Mouse (Mus musculus): ENCODE measurements at regions not wholly inside any gene's neighbourhood (a gene's known extent, or its start where the extent isn't known, plus 50 kb on each side); places are given as distances from the start of the nearest gene placed in this dataset.

DNA sequence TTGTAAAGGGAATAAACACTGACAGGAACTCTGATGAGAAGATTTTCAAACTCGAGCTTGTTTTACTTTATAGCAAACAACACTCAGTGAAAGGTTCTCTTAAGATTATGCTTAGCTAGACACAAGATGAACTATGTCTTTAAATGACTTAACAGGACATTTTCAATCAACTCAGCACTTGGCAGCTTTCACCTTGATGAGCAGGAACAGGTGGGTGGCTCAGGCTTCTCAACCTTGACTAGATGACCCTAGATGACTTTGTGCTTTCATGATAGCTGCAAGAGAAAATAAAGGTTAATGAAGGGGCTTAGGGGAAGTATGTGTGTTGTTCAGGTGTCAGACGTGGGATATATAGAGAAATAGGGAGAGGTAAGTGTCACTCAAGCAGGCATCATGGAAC, 728.1 kb upstream of the 4930444P10Rik start:
- Histone ChIP-seq H3K27ac (ENCODE audit: low read depth) (no peak overlapping the region), H3K9ac (replicated peaks; ENCODE audit: low read depth, low read length) (no peak overlapping the region)

DNA sequence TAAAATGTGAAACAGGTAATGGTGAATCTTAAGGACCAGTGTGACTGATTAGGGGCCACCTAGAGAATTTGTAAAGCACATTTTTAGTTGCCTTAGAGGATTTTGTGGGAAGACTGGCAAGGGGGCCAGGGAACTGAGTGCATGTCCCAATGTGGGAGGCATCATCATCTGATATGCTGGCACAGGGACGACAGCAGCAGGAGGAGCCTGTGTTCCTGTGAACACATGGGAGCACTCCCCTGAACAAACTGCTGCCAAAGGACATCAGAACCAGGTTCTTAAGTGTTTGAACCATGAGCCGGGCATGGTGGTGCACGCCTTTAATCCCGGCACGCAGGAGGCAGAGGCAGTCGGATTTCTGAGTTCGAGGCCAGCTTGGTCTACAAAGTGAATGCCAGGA, 723.4 kb upstream of the 4930444P10Rik start:
- DNase-seq (ENCODE audit: low spot score) (no peak), ATAC-seq (ENCODE audit: insufficient read depth, low read depth) (no peak)
- whole genome bisulfite sequencing = 86% methylated on average over 7 of the region's 7 CpGs
- H3K4me3 ChIP-seq (ENCODE audit: low read depth, low read length) = no peak overlapping the region
- H3K36me3 ChIP-seq (replicated peaks; ENCODE audit: control insufficient read depth, insufficient read depth, low read length) = no peaks in the 10 kb centered on the region
- TF ChIP-seq CTCF (IDR thresholded peaks at IDR 0.05; ENCODE audit: low read depth) = no peak
- H3K4me2 ChIP-seq (ENCODE audit: low read depth, low read length) = no peak overlapping the region
- no peaks in the 10 kb centered on the region for H3K4me1 ChIP-seq (ENCODE audit: control insufficient read depth, insufficient read depth)
- no peaks in the 10 kb centered on the region for H3K9me3 ChIP-seq (replicated peaks; ENCODE audit: control insufficient read depth, low read length)
- H3K27ac ChIP-seq (ENCODE audit: low read depth) = no peak overlapping the region
- no peak overlapping the region for H3K9ac ChIP-seq (replicated peaks; ENCODE audit: low read depth, low read length)
- no peaks in the 10 kb centered on the region for H3K27me3 ChIP-seq (ENCODE audit: control insufficient read depth, insufficient read depth, low read length)

More for the DNA sequence above, 728.1 kb upstream of the 4930444P10Rik start:
- Histone ChIP-seq H3K36me3 (replicated peaks; ENCODE audit: control insufficient read depth, insufficient read depth, low read length) (no peaks in the 10 kb centered on the region), H3K9me3 (replicated peaks; ENCODE audit: control insufficient read depth, low read length) (no peaks in the 10 kb centered on the region), H3K4me3 (ENCODE audit: low read depth, low read length) (no peak overlapping the region), H3K4me1 (ENCODE audit: control insufficient read depth, insufficient read depth) (no peaks in the 10 kb centered on the region), H3K27me3 (ENCODE audit: control insufficient read depth, insufficient read depth, low read length) (no peaks in the 10 kb centered on the region), H3K4me2 (ENCODE audit: low read depth, low read length) (no peak overlapping the region)
- TF ChIP-seq CTCF (IDR thresholded peaks at IDR 0.05; ENCODE audit: low read depth) (no peak), EP300 (IDR thresholded peaks at IDR 0.05; ENCODE audit: low read depth) (no peak)
- ATAC-seq (ENCODE audit: insufficient read depth, low read depth) (no peak), DNase-seq (ENCODE audit: low spot score) (no peak)
- 51% methylated on average over 2 of the region's 2 CpGs for WGBS

DNA sequence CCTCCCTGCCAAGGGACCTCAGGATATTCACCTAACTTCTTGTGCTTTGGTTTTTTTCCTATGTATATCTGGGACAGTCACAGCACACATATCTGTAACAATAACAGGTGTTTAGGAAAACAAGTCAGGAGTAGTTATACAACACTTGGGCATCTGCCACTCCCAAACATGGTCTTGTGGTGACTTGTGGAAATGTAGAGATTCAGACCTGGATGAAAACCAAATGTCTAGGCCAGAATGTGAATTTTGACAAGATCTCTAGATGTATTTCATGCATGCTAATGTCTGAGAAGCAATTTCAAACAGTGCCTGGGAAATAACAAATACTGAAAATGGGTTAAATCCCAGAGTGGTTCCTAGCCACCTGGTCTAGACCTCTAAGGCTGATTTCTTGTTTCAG, 722.6 kb upstream of the 4930444P10Rik start:
- H3K4me1 ChIP-seq (ENCODE audit: control insufficient read depth, insufficient read depth) = no peaks in the 10 kb centered on the region
- no peaks in the 10 kb centered on the region for H3K9me3 ChIP-seq (replicated peaks; ENCODE audit: control insufficient read depth, low read length)
- no peaks in the 10 kb centered on the region for H3K36me3 ChIP-seq (replicated peaks; ENCODE audit: control insufficient read depth, insufficient read depth, low read length)
- H3K4me3 ChIP-seq (ENCODE audit: low read depth, low read length) = no peak overlapping the region
- H3K27ac ChIP-seq (ENCODE audit: low read depth) = no peak overlapping the region
- DNase-seq (ENCODE audit: low spot score) = no peak
- H3K9ac ChIP-seq (replicated peaks; ENCODE audit: low read depth, low read length) = no peak overlapping the region
- no peak overlapping the region for H3K4me2 ChIP-seq (ENCODE audit: low read depth, low read length)
- no peaks in the 10 kb centered on the region for H3K27me3 ChIP-seq (ENCODE audit: control insufficient read depth, insufficient read depth, low read length)
- TF ChIP-seq CTCF (IDR thresholded peaks at IDR 0.05; ENCODE audit: low read depth) (no peak), EP300 (IDR thresholded peaks at IDR 0.05; ENCODE audit: low read depth) (no peak)
- no peak for ATAC-seq (ENCODE audit: insufficient read depth, low read depth)

DNA sequence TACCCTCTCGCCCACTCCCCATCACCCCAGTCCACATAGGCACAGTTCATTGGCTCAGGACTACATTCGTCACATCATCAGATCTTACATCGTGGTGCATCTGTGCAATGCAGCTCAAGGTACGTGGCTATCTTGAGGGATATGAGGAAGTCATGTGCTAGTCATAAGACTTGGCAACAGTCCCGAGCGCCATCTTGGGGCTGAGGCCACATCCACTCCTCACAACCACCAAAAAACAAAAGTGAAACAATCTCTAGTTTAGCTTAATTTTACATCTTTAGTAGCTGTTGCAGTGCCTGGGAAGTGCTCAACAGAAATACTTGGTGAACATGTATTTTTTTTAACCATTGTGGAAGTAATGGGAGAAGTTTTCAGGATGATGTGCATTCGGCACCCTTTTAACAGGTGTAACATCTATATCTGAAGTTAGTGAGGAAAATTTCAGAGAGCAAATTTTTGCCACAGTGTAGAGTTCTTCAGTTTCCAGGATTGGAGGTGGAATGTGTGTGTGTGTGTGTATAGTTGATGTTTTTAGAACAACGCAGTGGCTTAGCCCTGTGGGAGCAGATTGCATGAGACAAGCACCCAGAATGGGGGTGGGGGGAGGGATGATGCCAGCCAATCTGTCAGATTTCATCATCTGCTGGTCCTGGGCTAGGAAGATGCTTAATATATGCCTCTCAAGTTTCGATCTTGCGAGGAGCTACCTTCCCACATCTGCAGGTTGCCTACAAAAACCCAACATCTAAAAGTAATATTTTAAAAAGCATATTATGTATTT, 716.4 kb upstream of the 4930444P10Rik start:
- no peak for ATAC-seq (ENCODE audit: insufficient read depth, low read depth)
- 81% methylated on average over 10 of the region's 10 CpGs for WGBS
- no peaks in the 10 kb centered on the region for H3K4me1 ChIP-seq (ENCODE audit: control insufficient read depth, insufficient read depth)

DNA sequence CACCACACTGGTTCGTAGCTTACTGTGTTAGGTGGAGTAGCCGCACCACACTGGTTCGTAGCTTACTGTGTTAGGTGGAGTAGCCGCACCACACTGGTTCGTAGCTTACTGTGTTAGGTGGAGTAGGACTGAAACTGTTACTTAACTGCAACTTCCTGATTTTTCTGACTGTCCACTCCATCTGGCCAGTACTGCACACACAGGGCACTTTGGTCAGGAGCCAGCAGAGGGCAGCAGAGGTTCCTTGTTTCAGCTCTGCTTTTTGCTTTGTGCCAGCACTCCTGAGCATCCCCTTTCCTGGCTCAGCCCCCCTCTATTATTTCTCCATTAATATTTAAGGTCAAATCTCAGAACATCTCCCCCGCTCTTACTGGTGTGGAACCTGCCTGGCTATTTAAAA, 705.2 kb upstream of the 4930444P10Rik start:
- 61% methylated on average over 6 of the region's 6 CpGs for WGBS
- 0 out of 2 replicates have a peak, but pooled peaks have one; percentile 17 for ATAC-seq (ENCODE audit: insufficient read depth, low read depth)

More for the DNA sequence above, 716.4 kb upstream of the 4930444P10Rik start:
- Histone ChIP-seq H3K27ac (ENCODE audit: low read depth) (no peak overlapping the region), H3K27me3 (ENCODE audit: control insufficient read depth, insufficient read depth, low read length) (no peaks in the 10 kb centered on the region), H3K4me2 (ENCODE audit: low read depth, low read length) (no peak overlapping the region), H3K36me3 (replicated peaks; ENCODE audit: control insufficient read depth, insufficient read depth, low read length) (no peaks in the 10 kb centered on the region), H3K9me3 (replicated peaks; ENCODE audit: control insufficient read depth, low read length) (no peaks in the 10 kb centered on the region), H3K4me3 (ENCODE audit: low read depth, low read length) (no peak overlapping the region), H3K9ac (replicated peaks; ENCODE audit: low read depth, low read length) (no peak overlapping the region)
- TF ChIP-seq CTCF (IDR thresholded peaks at IDR 0.05; ENCODE audit: low read depth) = no peak
- TF ChIP-seq EP300 (IDR thresholded peaks at IDR 0.05; ENCODE audit: low read depth) = no peak
- DNase-seq (ENCODE audit: low spot score) = no peak

DNA sequence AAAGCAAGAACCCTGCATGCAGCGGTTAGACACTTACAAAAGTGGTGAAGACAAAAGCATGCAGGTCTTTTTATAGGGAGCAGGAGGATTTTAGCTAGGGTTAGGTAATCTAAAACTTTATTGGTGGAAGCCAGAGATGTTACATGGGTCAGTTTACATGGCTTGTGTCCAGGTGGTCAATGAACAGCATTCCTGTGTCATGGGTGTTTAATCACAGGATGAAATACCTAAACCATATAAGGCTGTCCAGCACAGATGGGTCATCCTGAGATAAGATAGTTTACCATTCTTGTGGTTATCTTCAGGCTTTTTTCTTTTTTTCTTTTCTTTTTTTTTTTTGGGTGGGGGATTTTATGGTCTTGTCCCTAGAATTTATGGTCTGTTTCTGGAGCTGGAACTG, 703.3 kb upstream of the 4930444P10Rik start:
- no peak overlapping the region for H3K9ac ChIP-seq (replicated peaks; ENCODE audit: low read depth, low read length)
- no peak overlapping the region for H3K4me2 ChIP-seq (ENCODE audit: low read depth, low read length)

More for the DNA sequence above, 705.2 kb upstream of the 4930444P10Rik start:
- H3K9me3 ChIP-seq (replicated peaks; ENCODE audit: control insufficient read depth, low read length) = no peaks in the 10 kb centered on the region
- H3K36me3 ChIP-seq (replicated peaks; ENCODE audit: control insufficient read depth, insufficient read depth, low read length) = no peaks in the 10 kb centered on the region
- H3K4me1 ChIP-seq (ENCODE audit: control insufficient read depth, insufficient read depth) = no peaks in the 10 kb centered on the region
- TF ChIP-seq EP300 (IDR thresholded peaks at IDR 0.05; ENCODE audit: low read depth) (no peak), CTCF (IDR thresholded peaks at IDR 0.05; ENCODE audit: low read depth) (peak; percentile 85)
- no peak overlapping the region for H3K4me2 ChIP-seq (ENCODE audit: low read depth, low read length)
- peak; percentile 61 for DNase-seq (ENCODE audit: low spot score)
- H3K27me3 ChIP-seq (ENCODE audit: control insufficient read depth, insufficient read depth, low read length) = no peaks in the 10 kb centered on the region
- H3K9ac ChIP-seq (replicated peaks; ENCODE audit: low read depth, low read length) = no peak overlapping the region
- no peak overlapping the region for H3K27ac ChIP-seq (ENCODE audit: low read depth)
- no peak overlapping the region for H3K4me3 ChIP-seq (ENCODE audit: low read depth, low read length)

More for the DNA sequence above, 703.3 kb upstream of the 4930444P10Rik start:
- H3K4me3 ChIP-seq (ENCODE audit: low read depth, low read length) = no peak overlapping the region
- H3K4me1 ChIP-seq (ENCODE audit: control insufficient read depth, insufficient read depth) = no peaks in the 10 kb centered on the region
- no peaks in the 10 kb centered on the region for H3K36me3 ChIP-seq (replicated peaks; ENCODE audit: control insufficient read depth, insufficient read depth, low read length)
- no peak for TF ChIP-seq CTCF (IDR thresholded peaks at IDR 0.05; ENCODE audit: low read depth)
- TF ChIP-seq EP300 (IDR thresholded peaks at IDR 0.05; ENCODE audit: low read depth) = no peak
- no peaks in the 10 kb centered on the region for H3K9me3 ChIP-seq (replicated peaks; ENCODE audit: control insufficient read depth, low read length)
- ATAC-seq (ENCODE audit: insufficient read depth, low read depth) = no peak
- no peak for DNase-seq (ENCODE audit: low spot score)
- 87% methylated on average over 1 of the region's 1 CpGs for WGBS
- H3K27ac ChIP-seq (ENCODE audit: low read depth) = no peak overlapping the region
- H3K27me3 ChIP-seq (ENCODE audit: control insufficient read depth, insufficient read depth, low read length) = no peaks in the 10 kb centered on the region

All from heart, postnatal 0 days (tissue).